Mouse (Mus musculus) forebrain, embryonic 14.5 days (tissue): ENCODE measurements around the gene Myh9. TPM values are rescaled to one million over a fixed set of nuclear protein-coding genes. Genes with fewer than 3 reads are reported as not detected.

ENCODE experiments used
- ATAC-seq: fragments of 200-750 bp; cut with Nextera tagmentation; 2 replicates; pipeline ENCODE4 v1.8.0; 2017; ENCODE audit warnings: mild to moderate bottlenecking, moderate library complexity
- DNase-seq: peaks from one replicate; pipeline ENCODE4 v3.0.0-alpha.2; 2015; ENCODE audit warnings: low spot score
- H3K27ac ChIP-seq: fragments of 300-500 bp; sonication (generic); 2 replicates; pipeline ENCODE4 v1.5.1; 2014; ENCODE audit warnings: low read depth, mild to moderate bottlenecking, control low read depth, low read length, moderate library complexity
- H3K27me3 ChIP-seq: fragments of 300-500 bp; sonication (generic); replicated peaks from 2 replicates; pipeline ENCODE4 v1.6.1; 2014; ENCODE audit warnings: low read length, control low read depth, mixed read lengths; ENCODE audit not compliant: control insufficient read depth, insufficient read depth
- H3K36me3 ChIP-seq: fragments of 300-500 bp; sonication (generic); 2 replicates; pipeline ENCODE4 v1.6.1; 2014; ENCODE audit warnings: low read length, control low read depth; ENCODE audit not compliant: control insufficient read depth, insufficient read depth
- H3K4me1 ChIP-seq: fragments of 300-500 bp; sonication (generic); 2 replicates; pipeline ENCODE4 v1.6.1; 2014; ENCODE audit warnings: antibody characterized with exemption, low read length, control low read depth; ENCODE audit not compliant: control insufficient read depth, insufficient read depth
- H3K4me2 ChIP-seq: fragments of 300-500 bp; sonication (generic); 2 replicates; pipeline ENCODE4 v1.6.1; 2014; ENCODE audit warnings: mild to moderate bottlenecking, control low read depth, low read length
- H3K4me3 ChIP-seq: fragments of 300-500 bp; sonication (generic); 2 replicates; pipeline ENCODE4 v1.5.1; 2014; ENCODE audit warnings: low read depth, low read length, control low read depth
- H3K9ac ChIP-seq: fragments of 300-500 bp; sonication (generic); 2 replicates; pipeline ENCODE4 v1.6.1; 2014; ENCODE audit warnings: mild to moderate bottlenecking, low read length, control low read depth, moderate library complexity
- H3K9me3 ChIP-seq: fragments of 300-500 bp; sonication (generic); replicated peaks from 2 replicates; pipeline ENCODE4 v1.6.1; 2016; ENCODE audit warnings: low read length, control low read depth, mixed read lengths; ENCODE audit not compliant: control insufficient read depth
- WGBS: fragments of 180-500 bp; shearing (Covaris S2); extraction: QIAGEN DNeasy Blood & Tissue Kit; methylation state at CpG from one replicate; pipeline ENCODE4 v1.1.7; 2014; 5-methylcytosine and 5-hydroxymethylcytosine counted together
- polyA plus RNA-seq: library from polyadenylated mRNA; unstranded; fragments of >200 nt; fragmentation: Nextera tagmentation; extraction: Ambion mirVana; gene quantifications from 2 replicates; pipeline ENCODE4 v1.2.1, GENCODE M21; 2014

Gene Myh9
- polyA plus RNA-seq, 1 experiment from 2014 or later = 10.8 TPM

- Histone ChIP-seq H3K9me3 (no peaks in the 10 kb centered on the region), H3K27me3 (no peaks in the 10 kb centered on the region), H3K27ac (no peak overlapping the region), H3K36me3 (peaks cover 43% of the 10 kb centered on the region), H3K4me2 (no peak overlapping the region), H3K9ac (no peak overlapping the region), H3K4me3 (no peak overlapping the region), H3K4me1 (no peaks in the 10 kb centered on the region)
- WGBS = 90% methylated on average over 13 of the region's 13 CpGs
- DNase-seq (no peak), ATAC-seq (no peak)
These were observed 47.7 kb downstream of the Myh9 start for GRCm38 (mm10) chr15:77794138-77794907.

DNA sequence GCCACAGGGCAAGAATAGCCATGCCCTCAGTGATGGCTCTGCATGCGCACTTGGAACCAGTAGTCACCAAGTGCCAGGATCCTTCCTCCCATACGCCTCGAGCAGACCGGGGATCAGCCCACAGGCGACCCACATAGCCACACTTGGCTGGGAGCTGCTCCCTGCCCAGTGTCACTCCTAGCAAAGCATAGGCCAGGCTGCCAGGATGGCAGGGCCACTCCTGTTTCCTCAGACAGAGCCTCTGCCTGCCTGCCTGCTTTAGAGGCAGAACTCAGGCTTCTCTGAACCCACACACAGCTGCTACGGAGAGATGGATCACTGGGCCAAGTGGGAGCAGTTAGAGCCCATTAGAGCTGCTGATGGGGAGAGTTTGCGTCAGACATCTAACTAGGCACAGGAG lies 48.4 kb downstream of the Myh9 start:
- DNase-seq (no peak), ATAC-seq (no peak)
- H3K36me3 ChIP-seq = peaks cover 50% of the 10 kb centered on the region
- WGBS = 89% methylated on average over 7 of the region's 7 CpGs
- H3K27me3 ChIP-seq = no peaks in the 10 kb centered on the region
- H3K9ac ChIP-seq = no peak overlapping the region
- no peaks in the 10 kb centered on the region for H3K9me3 ChIP-seq
- H3K4me1 ChIP-seq = no peaks in the 10 kb centered on the region
- H3K27ac ChIP-seq = no peak overlapping the region
- H3K4me3 ChIP-seq = no peak overlapping the region
- H3K4me2 ChIP-seq = no peak overlapping the region

DNA sequence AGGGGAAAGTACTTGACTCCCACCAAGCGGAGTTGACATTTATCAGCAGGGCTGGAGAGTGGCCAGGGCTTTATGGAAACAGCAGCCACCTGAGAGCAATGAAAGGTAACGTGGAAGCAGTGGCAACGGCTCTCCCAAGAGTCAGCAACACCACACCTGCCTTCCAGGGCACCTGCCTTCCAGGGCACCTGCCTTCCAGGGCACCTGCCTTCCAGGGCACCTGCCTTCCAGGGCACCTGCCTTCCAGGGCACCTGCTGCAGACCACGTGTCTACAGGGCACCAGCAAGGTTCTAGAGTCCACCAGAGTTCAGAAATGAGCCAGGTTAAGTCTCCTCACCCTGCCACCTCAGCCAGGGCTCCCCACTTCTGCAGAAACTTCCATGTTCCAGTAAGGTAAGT lies 48.9 kb downstream of the Myh9 start:
- Histone ChIP-seq H3K36me3 (peaks cover 55% of the 10 kb centered on the region), H3K4me2 (no peak overlapping the region), H3K27me3 (no peaks in the 10 kb centered on the region), H3K4me3 (no peak overlapping the region), H3K4me1 (no peaks in the 10 kb centered on the region), H3K27ac (no peak overlapping the region), H3K9me3 (no peaks in the 10 kb centered on the region), H3K9ac (no peak overlapping the region)
- no peak for DNase-seq
- ATAC-seq = no peak
- WGBS = 92% methylated on average over 4 of the region's 4 CpGs

DNA sequence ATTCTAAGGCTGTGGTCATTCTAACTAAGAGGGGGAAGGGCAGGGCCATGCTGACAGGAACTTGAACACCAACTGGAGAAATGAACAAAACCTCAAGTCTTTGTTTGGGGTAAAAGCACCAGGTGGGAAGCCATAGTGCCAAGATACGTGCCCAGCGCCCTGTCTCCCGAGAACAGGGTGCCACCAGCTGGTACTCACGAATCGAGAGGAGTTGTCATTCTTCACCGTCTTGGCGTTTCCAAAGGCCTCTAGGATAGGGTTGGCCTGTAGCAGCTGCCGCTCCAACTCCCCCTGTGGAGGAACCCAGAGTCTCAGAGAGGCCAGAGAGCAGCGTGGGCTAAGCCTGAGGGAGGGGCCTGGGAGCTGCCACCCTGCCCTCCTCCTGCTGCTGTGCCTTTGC lies 49.9 kb downstream of the Myh9 start:
- no peak for DNase-seq
- no peaks in the 10 kb centered on the region for H3K27me3 ChIP-seq
- 77% methylated on average over 9 of the region's 9 CpGs for WGBS
- H3K36me3 ChIP-seq = peaks cover 62% of the 10 kb centered on the region
- no peaks in the 10 kb centered on the region for H3K9me3 ChIP-seq
- no peak overlapping the region for H3K9ac ChIP-seq
- ATAC-seq = no peak
- no peak overlapping the region for H3K27ac ChIP-seq
- H3K4me2 ChIP-seq = no peak overlapping the region
- no peaks in the 10 kb centered on the region for H3K4me1 ChIP-seq
- no peak overlapping the region for H3K4me3 ChIP-seq

DNA sequence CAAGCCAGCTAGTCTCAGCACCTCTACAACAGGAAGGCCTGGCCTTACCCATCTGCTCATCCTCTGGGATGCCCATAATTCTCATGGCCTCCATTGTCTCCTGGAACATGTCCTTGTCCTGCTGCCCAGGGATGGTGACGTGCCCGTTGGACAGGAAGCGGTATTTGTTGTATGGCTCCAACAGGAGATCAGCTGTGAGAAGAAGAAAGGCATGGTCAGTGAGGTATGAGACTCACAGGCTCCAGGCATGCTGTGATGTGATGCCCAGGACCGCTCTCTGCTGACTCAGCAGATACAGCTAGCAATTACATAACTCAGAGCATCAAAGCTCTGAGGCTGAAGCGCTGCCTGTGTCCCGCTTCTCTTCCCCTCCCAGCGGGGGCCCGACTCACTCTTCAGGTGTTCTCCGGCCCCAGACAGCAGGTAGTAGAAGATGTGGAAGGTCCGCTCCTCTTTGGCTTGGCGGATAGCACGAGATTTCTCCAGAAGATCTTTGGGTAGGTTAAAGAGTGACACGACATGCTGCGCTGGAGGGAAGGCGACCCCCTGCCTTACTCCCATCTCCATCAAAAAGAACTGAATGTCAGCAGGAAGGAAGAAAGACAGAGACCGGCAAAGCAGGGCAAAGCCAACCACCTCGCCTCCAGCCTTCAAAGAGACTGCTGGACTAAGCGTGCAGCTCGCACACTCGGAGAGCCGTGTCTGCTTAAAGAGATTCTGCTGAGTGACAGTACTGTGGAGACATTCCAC lies 51.1 kb downstream of the Myh9 start:
- no peak overlapping the region for H3K9ac ChIP-seq
- DNase-seq (no peak), ATAC-seq (no peak)
- H3K27me3 ChIP-seq = no peaks in the 10 kb centered on the region
- 89% methylated on average over 21 of the region's 21 CpGs for WGBS
- no peaks in the 10 kb centered on the region for H3K9me3 ChIP-seq
- H3K4me2 ChIP-seq = no peak overlapping the region
- H3K4me1 ChIP-seq = no peaks in the 10 kb centered on the region
- no peak overlapping the region for H3K4me3 ChIP-seq
- no peak overlapping the region for H3K27ac ChIP-seq
- peaks cover 74% of the 10 kb centered on the region for H3K36me3 ChIP-seq

GRCm38 (mm10) chr15:77789186-77789585 lies 52.8 kb downstream of the Myh9 start:
- DNase-seq = no peak

DNA sequence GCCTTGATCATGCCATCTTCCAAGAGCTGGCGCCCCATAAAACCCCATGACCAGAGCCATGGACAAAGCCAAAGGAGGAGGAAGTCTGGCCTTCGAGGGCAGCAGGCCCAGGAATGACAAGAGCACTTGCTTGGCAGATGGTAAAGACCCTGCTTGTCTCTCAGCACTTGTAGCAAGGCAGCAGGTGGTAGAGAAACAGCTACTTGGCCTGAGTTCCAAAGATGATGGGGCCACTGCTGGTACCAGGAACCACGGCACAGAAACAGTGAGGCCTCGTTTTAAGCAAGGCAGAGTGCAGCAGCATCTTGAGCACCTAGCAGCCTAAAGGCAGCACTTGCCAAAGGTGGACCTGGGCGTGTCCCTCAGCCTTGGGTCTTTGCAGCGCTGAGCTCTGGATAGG lies 53.6 kb downstream of the Myh9 start:
- Histone ChIP-seq H3K4me1 (no peaks in the 10 kb centered on the region), H3K9ac (no peak overlapping the region), H3K36me3 (peaks cover 90% of the 10 kb centered on the region), H3K4me2 (no peak overlapping the region), H3K9me3 (no peaks in the 10 kb centered on the region), H3K27me3 (no peaks in the 10 kb centered on the region), H3K27ac (peak overlapping the region; percentile 4; the same call in 1 of the 2 replicates), H3K4me3 (no peak overlapping the region)
- ATAC-seq = no peak
- WGBS = 88% methylated on average over 6 of the region's 6 CpGs
- DNase-seq = no peak

More at GRCm38 (mm10) chr15:77789186-77789585, 52.8 kb downstream of the Myh9 start:
- Histone ChIP-seq H3K4me3 (no peak overlapping the region), H3K36me3 (peaks cover 84% of the 10 kb centered on the region), H3K27ac (no peak overlapping the region; the same call in 1 of the 2 replicates), H3K9me3 (no peaks in the 10 kb centered on the region), H3K4me1 (no peaks in the 10 kb centered on the region), H3K27me3 (no peaks in the 10 kb centered on the region), H3K4me2 (no peak overlapping the region), H3K9ac (no peak overlapping the region)
- ATAC-seq = no peak
- WGBS = 89% methylated on average over 3 of the region's 3 CpGs

DNA sequence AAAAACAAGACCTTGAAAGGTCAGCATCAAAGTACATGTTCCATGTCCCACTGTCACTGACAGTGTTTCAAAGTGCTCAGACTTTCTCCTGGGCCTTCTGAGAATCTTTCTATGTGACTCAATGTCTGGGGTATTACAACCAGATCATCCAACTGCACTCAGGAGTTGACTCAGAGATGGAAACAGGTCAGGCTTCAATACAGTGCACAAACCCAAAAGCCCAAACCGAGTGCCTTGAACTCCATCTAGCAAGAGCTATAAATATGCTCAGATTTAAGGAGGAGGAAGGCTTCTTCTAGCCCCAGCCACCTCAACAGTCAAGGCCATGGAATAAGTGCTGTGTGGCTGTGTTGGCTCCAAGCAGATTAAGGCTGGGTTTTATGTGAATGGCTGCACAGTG lies 56.2 kb downstream of the Myh9 start:
- no peaks in the 10 kb centered on the region for H3K27me3 ChIP-seq
- 89% methylated on average over 1 of the region's 1 CpGs for WGBS
- H3K9me3 ChIP-seq = no peaks in the 10 kb centered on the region
- no peak overlapping the region for H3K4me2 ChIP-seq
- no peaks in the 10 kb centered on the region for H3K4me1 ChIP-seq
- peaks cover 96% of the 10 kb centered on the region for H3K36me3 ChIP-seq
- ATAC-seq = no peak
- no peak overlapping the region for H3K9ac ChIP-seq
- H3K27ac ChIP-seq = no peak overlapping the region
- no peak overlapping the region for H3K4me3 ChIP-seq
- no peak for DNase-seq
